Mouse (Mus musculus): ENCODE results near the gene Robo3.

- TF ChIP-seq CTCF (IDR thresholded peaks at IDR 0.05; ENCODE audit: insufficient read depth, low read depth, low read length) = no peak
- TF ChIP-seq POLR2A (IDR thresholded peaks at IDR 0.05; ENCODE audit: insufficient read depth, low read depth, low read length) = no peak
Observed at GRCm38 (mm10) chr9:37435616-37436015, 2.6 kb upstream of the Robo3 start.
